Mouse (Mus musculus) ovary, postnatal 14 days (tissue): ENCODE data around the gene Dtnb.

Experiments
- DNase-seq: peaks from one replicate; pipeline ENCODE4 v3.0.0; 2022; ENCODE audit warnings: low spot score

The Dtnb gene

DNA sequence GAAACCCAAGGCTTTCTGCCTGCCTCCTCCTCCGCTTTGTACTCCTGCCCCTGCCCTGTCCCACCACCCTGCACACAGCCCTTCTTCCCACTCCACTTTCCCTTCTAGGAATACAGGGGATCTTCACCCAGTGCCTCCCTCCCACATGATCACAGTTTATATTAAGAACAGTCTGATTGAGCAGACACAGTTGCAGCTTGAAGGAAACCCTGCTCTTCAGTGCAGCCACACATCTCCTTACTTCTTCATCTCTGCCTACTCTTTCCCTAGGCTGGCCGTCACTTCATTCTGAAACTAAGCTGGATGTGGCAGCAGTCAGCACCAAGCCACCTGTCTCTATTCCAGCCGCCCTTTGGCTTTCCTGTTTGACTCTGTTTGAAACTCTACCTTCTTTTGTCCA is 201.5 kb downstream of the Dtnb start:
- no peak for DNase-seq

DNA sequence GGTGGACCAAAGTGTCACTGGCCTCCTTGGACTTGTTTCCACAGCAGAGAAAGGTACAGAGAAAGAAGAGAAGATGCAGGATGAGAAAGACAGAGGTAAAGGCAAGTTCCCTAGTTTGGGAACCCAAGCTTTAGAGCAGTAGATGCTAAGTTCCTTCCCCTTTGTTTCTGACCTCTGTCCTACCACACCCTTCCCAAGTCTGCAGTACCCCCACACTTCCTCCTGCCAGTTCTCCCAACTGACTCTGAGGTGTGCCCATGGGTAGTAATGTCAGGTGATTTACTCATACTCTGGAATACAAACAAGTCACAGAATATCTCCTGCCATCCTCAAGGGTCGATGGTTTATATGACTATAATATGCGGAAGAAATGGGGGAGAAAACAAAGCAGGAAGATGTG is 203.8 kb downstream of the Dtnb start:
- no peak for DNase-seq

DNA sequence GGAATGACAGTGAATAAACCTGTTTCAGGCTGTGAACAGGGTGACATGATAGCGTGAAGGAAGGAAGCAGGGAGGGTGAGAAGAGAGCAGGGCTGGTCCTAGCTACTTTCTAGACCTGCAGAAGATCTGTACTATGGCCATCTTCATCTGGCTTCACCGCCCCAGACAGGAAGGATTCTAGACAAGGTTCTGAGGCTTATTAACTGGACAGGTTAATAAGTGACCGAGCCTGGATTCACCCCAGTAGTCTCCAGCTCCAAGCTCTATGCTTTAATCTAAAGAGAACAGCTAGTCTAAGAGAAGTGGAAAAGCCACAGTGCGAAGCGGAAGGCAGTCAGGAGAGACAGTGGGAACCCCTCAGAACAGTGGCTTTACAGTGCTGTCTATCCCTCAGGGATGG is 205.5 kb downstream of the Dtnb start:
- no peak for DNase-seq

DNA sequence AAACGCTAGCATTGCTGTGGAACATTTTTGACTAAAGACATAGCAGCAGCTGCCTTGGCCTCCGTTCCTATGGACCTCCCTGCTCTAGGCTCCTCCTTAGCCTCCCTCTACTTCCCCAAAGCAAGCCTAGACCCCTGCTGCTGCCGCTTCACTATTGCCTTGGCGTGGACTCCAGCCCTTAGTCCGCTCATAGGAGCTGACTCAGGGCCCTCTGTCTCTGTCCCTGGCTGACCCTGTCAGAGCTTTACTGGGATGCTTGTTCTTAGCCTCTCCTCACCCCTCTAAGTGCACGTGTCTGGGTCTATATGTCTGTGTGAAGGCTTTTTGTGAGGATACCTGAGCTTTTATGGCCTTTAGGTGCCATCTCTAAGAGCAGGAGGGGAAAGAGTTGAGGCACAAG is 206.1 kb downstream of the Dtnb start:
- no peak for DNase-seq

DNA sequence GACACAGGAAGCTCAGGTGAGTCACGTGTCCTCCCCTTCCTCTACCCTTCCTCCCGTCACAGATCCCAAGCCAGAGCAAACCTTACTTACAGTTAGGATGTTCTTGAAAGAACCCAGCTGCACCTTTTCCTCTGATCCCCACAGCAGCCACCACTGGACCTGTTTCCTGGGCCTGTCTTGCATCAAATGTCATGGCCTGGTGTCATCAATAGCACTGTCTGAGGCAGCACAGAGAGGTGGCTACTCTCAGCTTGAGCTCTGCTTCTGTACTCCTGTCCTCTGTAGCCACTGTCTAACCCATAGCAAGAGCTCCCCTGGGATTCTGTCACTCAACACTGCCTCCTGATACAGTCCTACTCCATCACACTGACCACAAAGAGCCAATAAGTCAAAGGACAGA is 207.5 kb downstream of the Dtnb start:
- no peak for DNase-seq

DNA sequence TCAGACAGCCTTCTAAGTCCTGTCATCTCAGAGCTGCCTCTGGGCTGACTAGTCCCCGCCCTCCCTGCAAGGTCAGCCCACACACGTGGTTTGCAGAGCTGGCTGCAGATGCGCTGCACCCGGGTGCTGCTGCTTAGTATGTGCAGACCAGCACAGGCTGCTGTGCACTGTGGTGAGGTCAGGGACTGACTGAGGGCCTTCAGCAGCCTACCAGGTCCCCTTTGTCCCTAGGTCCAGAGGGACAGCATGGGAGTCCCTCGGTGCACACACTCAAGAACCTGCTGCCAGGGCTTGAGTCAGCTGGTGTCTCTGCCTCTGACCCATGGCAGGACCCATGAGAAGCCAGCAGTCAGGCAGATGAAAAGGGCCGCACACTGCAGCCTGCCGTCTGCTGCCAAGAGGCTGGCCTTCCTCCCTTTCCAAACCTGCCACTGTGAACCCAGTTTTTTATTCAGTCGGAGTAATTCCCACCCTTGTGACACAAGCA is 208.3 kb downstream of the Dtnb start:
- peak; percentile 37 for DNase-seq

DNA sequence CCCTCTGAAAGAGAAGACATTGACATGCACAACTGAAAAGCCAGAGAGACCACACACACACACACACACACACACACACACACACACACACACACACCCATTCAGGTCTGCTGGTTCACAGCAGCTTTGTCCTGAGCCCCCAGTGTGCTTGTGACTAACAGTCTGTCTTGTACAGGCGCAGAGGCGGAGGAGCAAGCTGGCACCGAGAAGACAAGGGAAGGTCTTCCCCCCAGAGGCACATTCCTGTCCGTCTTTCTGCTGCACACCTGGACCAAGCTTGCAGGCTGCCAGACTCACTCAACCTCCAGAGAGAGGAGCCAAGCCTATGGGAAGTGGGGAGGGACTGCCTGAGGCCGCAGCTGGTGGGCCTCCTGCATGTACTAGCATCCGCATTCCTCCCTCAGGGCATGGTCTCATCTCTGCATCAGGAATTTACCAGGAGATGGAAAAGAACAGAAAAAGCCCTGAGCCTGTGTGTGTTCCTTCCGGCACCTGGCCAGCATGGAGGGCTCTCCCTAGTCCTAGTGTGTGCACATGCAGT is 208.8 kb downstream of the Dtnb start:
- DNase-seq = peak; percentile 29

DNA sequence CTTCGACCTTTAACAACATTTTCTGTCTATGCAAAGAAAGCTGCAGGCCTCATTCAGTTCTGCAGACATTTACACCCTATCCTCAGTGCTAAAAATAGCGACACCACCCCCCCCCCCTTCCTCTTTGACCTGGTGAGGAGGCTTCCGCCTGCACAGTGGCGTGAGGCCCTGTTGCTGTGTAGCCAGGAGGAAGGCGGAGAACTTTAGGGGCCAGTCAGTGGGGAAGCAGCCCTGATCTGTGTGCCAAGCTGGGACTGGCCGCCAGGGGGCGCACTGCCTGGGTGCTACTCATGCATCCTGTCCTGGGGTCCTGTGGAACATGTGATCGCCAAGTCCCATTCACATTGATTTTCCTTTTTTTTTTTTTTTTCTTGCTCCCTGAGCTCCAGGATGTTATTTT is 209.3 kb downstream of the Dtnb start:
- peak; percentile 96 for DNase-seq

DNA sequence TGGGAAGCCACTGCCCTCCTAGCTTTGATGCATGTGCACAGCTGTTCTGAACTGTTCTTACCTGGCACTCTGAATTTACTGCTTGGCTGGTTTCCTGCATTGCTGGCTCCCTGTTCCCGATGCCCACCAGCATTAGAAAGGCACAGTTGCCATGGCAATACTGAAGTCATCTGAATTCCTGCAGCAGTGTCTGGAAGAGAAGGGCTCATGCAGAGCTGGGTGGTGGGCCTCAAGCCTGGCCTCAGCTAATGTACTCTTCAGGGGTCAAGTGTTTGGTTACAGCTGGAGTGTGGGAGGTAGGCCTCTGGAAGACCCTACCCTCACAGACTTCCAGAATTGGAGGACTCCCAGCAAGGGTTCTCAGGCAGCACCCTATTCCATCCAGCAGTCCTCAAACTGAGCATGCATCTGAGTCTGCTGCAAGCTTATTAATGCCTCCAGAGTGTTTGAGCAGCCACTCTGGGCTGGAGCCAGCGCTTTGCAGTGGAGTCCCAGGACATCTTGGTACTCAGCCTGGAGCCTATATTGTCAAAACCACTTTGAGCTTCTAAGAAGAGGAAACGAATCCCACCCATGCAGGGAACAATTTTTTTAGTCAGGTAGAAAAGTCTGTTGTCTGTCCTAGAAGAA is 211.1 kb downstream of the Dtnb start:
- no peak for DNase-seq

DNA sequence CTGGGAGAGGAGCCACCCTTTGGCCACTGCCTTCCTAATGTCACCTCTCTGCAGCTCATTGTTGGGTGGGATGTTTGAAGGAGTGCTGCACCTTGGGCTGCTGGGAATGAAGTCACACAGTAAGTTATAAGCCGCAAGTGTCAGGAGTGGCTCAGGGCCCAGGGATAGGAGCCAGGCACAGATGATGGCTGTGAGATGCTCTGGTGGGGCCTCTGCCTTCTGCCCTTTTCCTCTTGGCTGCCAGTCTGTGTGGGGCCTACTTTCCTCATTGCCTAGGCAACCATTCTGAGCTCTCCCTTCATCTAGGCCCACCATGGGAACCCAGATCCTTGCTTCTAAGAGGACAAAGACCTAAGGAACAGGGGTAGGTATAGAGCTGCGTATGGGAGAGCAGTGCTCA is 212.1 kb downstream of the Dtnb start:
- no peak for DNase-seq

DNA sequence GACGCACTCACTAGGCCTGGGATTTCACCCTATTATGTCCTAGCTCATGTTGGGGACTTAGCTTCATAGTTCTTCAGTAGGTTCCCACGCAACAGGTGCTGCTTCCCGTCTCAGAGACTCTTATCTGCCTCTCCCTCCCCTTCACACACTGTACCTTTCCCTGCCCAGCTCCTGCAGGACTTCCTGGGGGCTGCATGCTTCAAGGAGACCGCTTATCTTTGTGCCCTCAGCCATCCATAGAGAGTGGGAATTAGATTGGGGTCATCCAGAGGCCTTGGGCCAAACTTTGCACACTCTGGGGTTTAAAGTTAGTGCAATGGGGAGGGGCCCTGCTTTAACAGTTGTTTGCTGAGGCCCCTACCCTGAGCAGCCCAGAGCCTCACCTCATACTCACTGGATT is 212.5 kb downstream of the Dtnb start:
- DNase-seq = no peak

DNA sequence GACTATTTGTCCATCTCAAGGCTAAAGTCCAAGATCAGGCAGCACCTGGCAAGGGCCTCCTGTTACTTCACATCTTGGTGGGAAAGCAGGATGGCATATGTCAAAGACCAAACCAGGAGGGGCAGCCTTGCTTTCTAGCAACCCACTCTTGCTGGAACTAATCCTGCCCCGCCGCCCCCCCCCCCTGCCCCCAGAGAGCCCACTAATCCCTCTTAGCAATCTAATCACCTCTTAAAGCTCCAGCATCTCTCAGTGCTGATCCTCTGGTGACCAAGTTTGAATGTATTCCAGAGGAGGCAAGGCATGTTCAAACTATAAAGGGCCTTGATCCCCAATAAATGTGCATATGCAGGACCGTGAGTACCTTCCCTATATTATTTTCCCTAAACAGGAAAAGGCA is 214.9 kb downstream of the Dtnb start:
- no peak for DNase-seq

DNA sequence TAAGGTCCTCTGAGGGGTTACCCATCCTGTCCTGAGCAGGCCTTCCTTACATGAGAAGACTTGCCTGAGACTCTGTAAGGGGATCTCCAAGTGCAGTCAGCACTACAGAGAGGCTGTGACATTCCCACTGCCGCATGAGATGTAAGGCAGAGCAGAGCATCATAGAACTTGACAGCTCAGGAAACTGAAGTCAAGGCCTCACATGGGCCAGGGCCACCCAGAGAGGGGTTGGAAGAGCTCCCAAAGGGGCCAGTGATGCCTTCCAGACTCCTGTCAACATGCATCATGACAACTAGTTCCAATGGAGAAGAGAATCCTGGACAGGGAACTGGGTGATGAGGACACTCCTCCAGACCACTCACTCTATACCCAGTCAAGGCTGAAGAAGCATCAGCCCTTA is 215.4 kb downstream of the Dtnb start:
- no peak for DNase-seq

DNA sequence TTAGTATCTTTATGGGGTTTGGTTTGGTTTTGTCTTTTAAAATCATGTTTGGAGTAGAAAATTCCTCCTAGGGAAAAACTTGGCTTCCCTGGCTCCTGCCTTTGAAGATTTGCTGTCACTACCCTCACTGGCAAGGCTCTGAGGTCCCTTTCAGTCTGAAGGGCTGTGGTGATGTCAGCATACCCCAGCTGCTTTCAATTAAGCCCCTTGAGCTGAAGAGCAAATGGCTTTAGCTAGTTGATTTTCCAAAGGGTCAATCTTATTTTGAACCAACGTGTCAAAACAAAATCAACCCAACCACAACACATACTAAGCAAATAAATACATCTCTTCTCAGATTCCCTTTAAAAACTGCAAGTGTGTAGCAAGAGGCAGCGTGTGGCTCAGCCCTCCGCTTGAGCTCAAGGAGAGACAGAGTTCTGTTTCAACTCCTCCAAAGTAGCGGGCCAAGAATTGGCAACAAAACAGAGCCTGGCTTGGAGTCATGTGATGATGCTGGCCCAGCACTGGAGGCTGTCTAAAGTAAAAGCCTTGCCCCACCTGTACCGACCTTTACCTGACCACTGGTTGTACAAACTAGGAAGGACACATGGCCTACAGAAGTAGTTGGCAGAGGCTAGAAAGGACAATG is 216.4 kb downstream of the Dtnb start:
- no peak for DNase-seq

DNA sequence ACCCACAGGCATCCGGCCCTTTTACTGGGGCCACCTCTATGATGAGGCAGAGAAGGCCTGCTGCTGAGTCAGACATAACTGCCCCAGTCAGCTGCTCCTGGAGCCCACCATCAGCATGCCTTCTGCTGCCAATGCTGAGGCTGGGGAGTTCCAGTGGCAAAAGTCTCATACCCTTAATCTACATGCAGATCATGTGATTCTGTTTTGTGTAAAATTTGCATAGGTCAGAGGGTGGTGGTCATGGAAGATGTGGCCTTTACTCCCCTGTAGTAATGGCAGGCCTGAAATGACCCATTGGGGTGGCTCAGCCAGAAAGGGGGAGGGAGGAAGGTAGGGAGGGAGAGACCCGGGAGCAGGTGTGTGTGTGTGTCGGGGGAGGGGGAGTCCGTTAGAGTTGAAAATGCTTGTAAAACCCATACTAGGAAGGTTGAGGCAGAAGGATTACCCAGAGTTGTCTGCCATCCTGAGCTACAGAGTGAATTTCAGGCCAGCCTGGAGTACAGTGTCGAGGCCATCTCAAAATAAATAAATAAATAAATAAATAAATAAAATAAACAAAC is 217.5 kb downstream of the Dtnb start:
- no peak for DNase-seq

DNA sequence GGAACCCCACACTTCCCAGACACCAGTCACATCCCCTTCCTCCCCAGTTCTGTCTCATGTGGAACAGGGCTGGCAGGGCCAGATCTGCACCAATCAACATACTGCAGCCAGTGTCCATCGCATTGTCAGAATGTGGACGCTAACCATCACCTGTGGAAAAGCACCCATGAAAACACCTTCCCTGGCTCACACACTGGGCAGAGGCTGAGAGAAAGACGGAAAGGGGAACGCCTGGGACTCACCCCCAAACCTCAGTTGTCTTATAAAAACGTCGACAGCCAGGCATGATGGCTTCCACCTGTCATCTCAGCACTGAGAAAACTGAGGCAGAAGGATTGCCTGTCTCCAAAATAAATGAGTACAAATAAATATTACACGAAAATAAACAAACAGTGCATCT is 219.1 kb downstream of the Dtnb start:
- DNase-seq = no peak

DNA sequence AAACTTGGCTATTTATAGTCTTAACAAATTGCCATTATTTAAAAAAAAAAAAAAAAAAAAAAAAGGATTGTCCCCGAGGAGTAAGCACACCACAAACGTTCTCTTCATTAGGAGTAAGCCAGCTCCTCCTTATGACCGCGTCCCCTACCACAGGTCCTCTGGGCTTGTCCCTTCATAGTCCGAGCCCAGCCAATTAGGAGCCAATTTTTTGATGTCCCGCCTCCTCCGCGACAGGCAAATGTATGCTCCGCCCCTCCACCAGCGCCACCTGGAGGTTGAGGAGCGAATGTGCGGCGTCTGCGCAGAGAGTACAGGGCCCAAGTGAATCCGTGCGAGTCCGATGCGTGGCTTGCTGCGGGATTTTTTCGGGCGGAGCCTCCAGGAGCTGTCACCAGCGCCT is 219.6 kb downstream of the Dtnb start:
- peak; percentile 95 for DNase-seq

DNA sequence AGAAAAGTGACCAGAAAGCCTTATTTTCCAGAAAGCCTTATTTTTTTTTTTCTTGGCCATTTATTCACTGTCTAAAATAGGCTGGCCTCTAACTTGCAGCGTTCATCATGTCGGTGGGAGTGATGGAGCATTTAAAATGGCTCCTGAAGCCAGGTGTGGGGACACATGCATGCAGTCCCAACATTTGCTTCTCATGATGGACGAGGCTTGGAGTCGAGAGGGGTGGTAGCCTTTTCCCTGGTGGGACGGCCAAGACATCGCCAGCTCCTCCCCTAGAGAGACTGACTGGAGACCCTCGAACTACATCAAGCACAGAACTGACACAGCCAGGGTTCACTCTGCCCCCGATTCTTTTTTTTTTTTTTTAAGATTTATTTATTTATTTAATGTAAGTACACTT is 220.1 kb downstream of the Dtnb start:
- DNase-seq = no peak

DNA sequence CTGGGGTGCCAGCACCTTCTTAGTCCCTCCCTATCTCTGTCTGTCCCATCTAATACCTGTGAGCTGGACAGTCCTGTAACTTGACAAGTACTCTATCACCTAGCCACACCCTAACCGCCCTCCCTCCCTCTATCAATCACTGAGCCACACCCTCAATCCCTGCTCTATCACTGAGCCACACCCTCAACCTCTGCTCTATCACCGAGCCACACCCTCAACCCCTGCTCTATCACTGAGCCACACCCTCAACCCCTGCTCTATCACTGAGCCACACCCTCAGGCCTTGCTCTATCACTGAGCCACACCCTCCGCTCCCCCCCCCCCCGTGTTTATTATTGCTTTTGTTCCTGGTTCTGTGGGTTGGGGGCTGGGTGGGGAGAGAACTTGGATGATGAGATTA is 223.4 kb downstream of the Dtnb start:
- DNase-seq = no peak

DNA sequence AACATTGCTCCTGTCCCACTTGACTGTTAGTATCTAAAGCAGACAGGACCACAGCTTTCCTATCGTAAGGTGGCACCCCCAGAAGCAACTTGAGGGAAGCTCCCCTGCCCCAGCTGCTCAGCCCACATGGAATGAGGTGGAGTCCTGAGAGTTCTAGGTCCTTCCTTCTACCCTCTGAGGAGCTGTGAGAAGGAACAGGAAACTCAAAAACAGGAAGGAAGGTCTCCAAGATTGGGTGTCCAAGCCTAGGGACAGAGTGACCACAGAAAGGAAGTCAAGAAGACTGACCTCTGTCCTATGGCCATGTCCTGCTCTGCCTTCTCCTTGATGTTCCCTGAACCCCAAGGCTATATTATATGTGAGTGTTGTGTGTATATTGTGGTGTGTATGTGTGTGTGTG is 227.4 kb downstream of the Dtnb start:
- DNase-seq = no peak

DNA sequence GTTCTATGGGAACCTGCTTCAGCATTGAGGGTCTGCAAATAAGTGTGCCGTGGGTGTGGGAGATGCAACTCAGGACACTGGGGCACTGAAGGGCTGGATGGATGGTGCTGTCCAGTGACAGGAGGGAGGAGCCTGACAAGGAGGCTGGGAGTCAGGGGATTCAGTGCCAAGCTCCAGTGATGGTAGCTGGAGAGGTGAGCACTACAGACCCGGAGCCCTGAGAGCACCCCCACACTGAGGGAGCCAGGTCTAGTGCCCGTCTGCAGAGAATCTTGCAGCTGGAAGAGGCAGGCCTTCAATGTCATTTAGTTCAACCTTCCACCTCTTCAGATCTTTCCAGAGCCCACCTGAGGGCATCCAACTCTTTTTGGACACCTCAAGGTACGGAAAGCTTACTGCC is 233.7 kb downstream of the Dtnb start, which contains the start of gene Dnmt3a:
Gene Dnmt3a, plus strand, starts transcription at position 156 of the 400 bp plus-strand sequence.
- DNase-seq = no peak

DNA sequence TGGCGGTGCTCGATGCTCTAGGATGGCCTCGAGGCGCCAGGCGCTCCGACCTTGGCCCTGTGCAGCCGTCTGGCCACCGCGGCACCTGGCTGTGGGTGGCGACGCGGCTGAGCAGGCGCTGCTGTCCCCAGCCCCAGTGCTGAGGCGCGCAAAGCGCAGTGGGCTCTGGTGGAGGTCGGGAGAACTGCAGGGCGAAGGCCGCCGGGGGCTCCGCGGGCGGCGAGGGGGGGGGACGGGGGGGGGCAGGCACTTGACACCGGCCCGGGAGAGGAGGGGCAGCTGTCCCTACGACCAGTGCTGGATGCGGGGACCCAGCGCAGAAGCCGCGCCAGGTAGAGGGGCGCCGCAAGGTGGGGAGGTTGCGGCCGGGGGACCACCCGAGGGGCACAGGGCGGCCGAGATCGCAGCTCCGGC is 234.1 kb downstream of the Dtnb start:
- peak; percentile 77 for DNase-seq
